Mouse (Mus musculus): ENCODE results near the gene Acsl1. TPM values are rescaled to one million over a fixed set of nuclear protein-coding genes. Genes with fewer than 3 reads are reported as not detected.

The Acsl1 gene
- total and polyA plus RNA-seq, 2 experiments from 2014 or later = 28.2 to 36.7 TPM

GRCm38 (mm10) chr8:46478783-46479182 lies 7.9 kb downstream of the Acsl1 start:
- Histone ChIP-seq H3K27ac (ENCODE audit: low read depth, low read length) (no peak overlapping the region), H3K36me3 (ENCODE audit: insufficient read depth, low read length) (no peaks in the 10 kb centered on the region), H3K4me1 (ENCODE audit: insufficient read depth, low read length) (no peaks in the 10 kb centered on the region), H3K4me3 (ENCODE audit: low read depth, low read length) (no peak overlapping the region), H3K9me3 (ENCODE audit: low read length) (no peaks in the 10 kb centered on the region), H3K4me2 (ENCODE audit: low read depth, low read length, poor library complexity, severe bottlenecking) (no peak overlapping the region), H3K27me3 (ENCODE audit: insufficient read depth, low read length) (no peaks in the 10 kb centered on the region), H3K9ac (replicated peaks; ENCODE audit: low read length, poor library complexity, severe bottlenecking) (no peak overlapping the region)
- ATAC-seq (ENCODE audit: low FRiP score) = no peak
- 90% methylated on average over 10 of the region's 10 CpGs for whole genome bisulfite sequencing
- DNase-seq (ENCODE audit: low spot score) = no peak
- TF ChIP-seq CTCF (IDR thresholded peaks at IDR 0.05) = no peak

- no peak for ATAC-seq (ENCODE audit: low FRiP score)
- no peak overlapping the region for H3K4me2 ChIP-seq (ENCODE audit: low read depth, low read length, poor library complexity, severe bottlenecking)
- H3K4me1 ChIP-seq (ENCODE audit: insufficient read depth, low read length) = no peaks in the 10 kb centered on the region
- no peak overlapping the region for H3K9ac ChIP-seq (replicated peaks; ENCODE audit: low read length, poor library complexity, severe bottlenecking)
- DNase-seq (ENCODE audit: low spot score) = no peak
- no peaks in the 10 kb centered on the region for H3K9me3 ChIP-seq (ENCODE audit: low read length)
- no peak overlapping the region for H3K4me3 ChIP-seq (ENCODE audit: low read depth, low read length)
- 68% methylated on average over 7 of the region's 7 CpGs for WGBS
- H3K27ac ChIP-seq (ENCODE audit: low read depth, low read length) = no peak overlapping the region; the same call in 1 of the 2 replicates
- TF ChIP-seq CTCF (IDR thresholded peaks at IDR 0.05) = no peak
- no peaks in the 10 kb centered on the region for H3K36me3 ChIP-seq (ENCODE audit: insufficient read depth, low read length)
- H3K27me3 ChIP-seq (ENCODE audit: insufficient read depth, low read length) = no peaks in the 10 kb centered on the region
These were observed 9.1 kb downstream of the Acsl1 start for GRCm38 (mm10) chr8:46479794-46480532.

GRCm38 (mm10) chr8:46480533-46480900 lies 9.7 kb downstream of the Acsl1 start:
- H3K4me1 ChIP-seq (ENCODE audit: insufficient read depth, low read length) = no peaks in the 10 kb centered on the region
- ATAC-seq (ENCODE audit: low FRiP score) (no peak), DNase-seq (ENCODE audit: low spot score) (no peak)
- no peaks in the 10 kb centered on the region for H3K36me3 ChIP-seq (ENCODE audit: insufficient read depth, low read length)
- no peak overlapping the region for H3K9ac ChIP-seq (replicated peaks; ENCODE audit: low read length, poor library complexity, severe bottlenecking)
- no peaks in the 10 kb centered on the region for H3K9me3 ChIP-seq (ENCODE audit: low read length)
- H3K4me3 ChIP-seq (ENCODE audit: low read depth, low read length) = no peak overlapping the region
- H3K27ac ChIP-seq (ENCODE audit: low read depth, low read length) = no peak overlapping the region; the same call in 1 of the 2 replicates
- TF ChIP-seq CTCF (IDR thresholded peaks at IDR 0.05) = no peak
- no peaks in the 10 kb centered on the region for H3K27me3 ChIP-seq (ENCODE audit: insufficient read depth, low read length)
- no peak overlapping the region for H3K4me2 ChIP-seq (ENCODE audit: low read depth, low read length, poor library complexity, severe bottlenecking)
- 66% methylated on average over 6 of the region's 6 CpGs for WGBS

- no peak overlapping the region for H3K9ac ChIP-seq (replicated peaks; ENCODE audit: low read length, poor library complexity, severe bottlenecking)
- no peak overlapping the region for H3K27ac ChIP-seq (ENCODE audit: low read depth, low read length)
- no peaks in the 10 kb centered on the region for H3K9me3 ChIP-seq (ENCODE audit: low read length)
- WGBS = 94% methylated on average over 4 of the region's 4 CpGs
- no peak for DNase-seq (ENCODE audit: low spot score)
- no peak overlapping the region for H3K4me3 ChIP-seq (ENCODE audit: low read depth, low read length)
- no peak for ATAC-seq (ENCODE audit: low FRiP score)
- no peak overlapping the region for H3K4me2 ChIP-seq (ENCODE audit: low read depth, low read length, poor library complexity, severe bottlenecking)
- H3K27me3 ChIP-seq (ENCODE audit: insufficient read depth, low read length) = no peaks in the 10 kb centered on the region
- no peaks in the 10 kb centered on the region for H3K4me1 ChIP-seq (ENCODE audit: insufficient read depth, low read length)
- no peak for TF ChIP-seq CTCF (IDR thresholded peaks at IDR 0.05)
- no peaks in the 10 kb centered on the region for H3K36me3 ChIP-seq (ENCODE audit: insufficient read depth, low read length)
These were observed 11.9 kb downstream of the Acsl1 start for GRCm38 (mm10) chr8:46482771-46483170.

GRCm38 (mm10) chr8:46483247-46483646 lies 12.4 kb downstream of the Acsl1 start:
- WGBS = 81% methylated on average over 4 of the region's 4 CpGs
- Histone ChIP-seq H3K36me3 (ENCODE audit: insufficient read depth, low read length) (no peaks in the 10 kb centered on the region), H3K4me1 (ENCODE audit: insufficient read depth, low read length) (no peaks in the 10 kb centered on the region), H3K27me3 (ENCODE audit: insufficient read depth, low read length) (no peaks in the 10 kb centered on the region), H3K4me3 (ENCODE audit: low read depth, low read length) (no peak overlapping the region), H3K9me3 (ENCODE audit: low read length) (no peaks in the 10 kb centered on the region), H3K9ac (replicated peaks; ENCODE audit: low read length, poor library complexity, severe bottlenecking) (no peak overlapping the region), H3K4me2 (ENCODE audit: low read depth, low read length, poor library complexity, severe bottlenecking) (no peak overlapping the region), H3K27ac (ENCODE audit: low read depth, low read length) (no peak overlapping the region)
- DNase-seq (ENCODE audit: low spot score) (no peak), ATAC-seq (ENCODE audit: low FRiP score) (no peak)
- no peak for TF ChIP-seq CTCF (IDR thresholded peaks at IDR 0.05)

GRCm38 (mm10) chr8:46484077-46484476 lies 13.2 kb downstream of the Acsl1 start:
- no peak for ATAC-seq (ENCODE audit: low FRiP score)

More at GRCm38 (mm10) chr8:46484077-46484476, 13.2 kb downstream of the Acsl1 start:
- H3K9ac ChIP-seq (replicated peaks; ENCODE audit: low read length, poor library complexity, severe bottlenecking) = no peak overlapping the region
- H3K36me3 ChIP-seq (ENCODE audit: insufficient read depth, low read length) = no peaks in the 10 kb centered on the region
- no peak overlapping the region for H3K4me2 ChIP-seq (ENCODE audit: low read depth, low read length, poor library complexity, severe bottlenecking)
- H3K27me3 ChIP-seq (ENCODE audit: insufficient read depth, low read length) = no peaks in the 10 kb centered on the region
- H3K9me3 ChIP-seq (ENCODE audit: low read length) = no peaks in the 10 kb centered on the region
- H3K27ac ChIP-seq (ENCODE audit: low read depth, low read length) = no peak overlapping the region
- no peak overlapping the region for H3K4me3 ChIP-seq (ENCODE audit: low read depth, low read length)
- 57% methylated on average over 4 of the region's 4 CpGs for WGBS
- no peak for DNase-seq (ENCODE audit: low spot score)
- TF ChIP-seq CTCF (IDR thresholded peaks at IDR 0.05) = no peak
- H3K4me1 ChIP-seq (ENCODE audit: insufficient read depth, low read length) = no peaks in the 10 kb centered on the region
